Mouse (Mus musculus): ENCODE measurements around the gene Acer2. TPM values are rescaled to one million over a fixed set of nuclear protein-coding genes. Genes with fewer than 3 reads are reported as not detected.

Gene Acer2
- polyA plus RNA-seq, 1 experiment from 2014 or later, result 37.2 TPM

GRCm38 (mm10) chr4:86977272-86977671 is 103.1 kb downstream of the Acer2 start:
- peak; percentile 66 for ATAC-seq (ENCODE audit: low read depth)
- Histone ChIP-seq H3K36me3 (ENCODE audit: control insufficient read depth, insufficient read depth, low read length) (no peaks in the 10 kb centered on the region), H3K27me3 (ENCODE audit: control insufficient read depth, insufficient read depth, low read depth, low read length) (no peaks in the 10 kb centered on the region), H3K9ac (ENCODE audit: low read length) (no peak overlapping the region), H3K4me2 (ENCODE audit: low read depth, low read length) (no peak overlapping the region), H3K9me3 (ENCODE audit: control insufficient read depth, low read length) (peaks cover 2% of the 10 kb centered on the region; the same call in 1 of the 2 replicates), H3K4me1 (replicated peaks; ENCODE audit: control insufficient read depth, insufficient read depth, low read length) (no peaks in the 10 kb centered on the region), H3K4me3 (ENCODE audit: low read length) (no peak overlapping the region), H3K27ac (ENCODE audit: low read length) (no peak overlapping the region)
- WGBS, result 66% methylated on average over 5 of the region's 5 CpGs

Other genes starting within 250 kb of the Acer2 start
- gene Plin2, start 204.3 kb upstream of the Acer2 start, polyA plus RNA-seq (2015; fragmentation: Nextera tagmentation; extraction: Ambion mirVana), result 152 and 162 TPM in 2 replicates
- gene Dennd4c, start 125.8 kb upstream of the Acer2 start, polyA plus RNA-seq (2015; fragmentation: Nextera tagmentation; extraction: Ambion mirVana), result 6.6 and 7.5 TPM in 2 replicates
- 689 and 723 TPM in 2 replicates for gene Rps6, start 17.0 kb upstream of the Acer2 start, polyA plus RNA-seq (2015; fragmentation: Nextera tagmentation; extraction: Ambion mirVana)